Mouse (Mus musculus) embryonic facial prominence, embryonic 11.5 days (tissue): ENCODE measurements at regions not wholly inside any gene's neighbourhood (a gene's known extent, or its start where the extent isn't known, plus 50 kb on each side); places are given as distances from the start of the nearest gene placed in this dataset.

Experiments used
- ATAC-seq: fragments of 200-750 bp; cut with Nextera tagmentation; replicated peaks from 2 replicates; pipeline ENCODE4 v1.8.0; 2017; ENCODE audit warnings: low read depth; ENCODE audit not compliant: insufficient number of reproducible peaks, low FRiP score, low TSS enrichment
- DNase-seq: peaks from one replicate; pipeline ENCODE4 v3.0.0-alpha.2; 2015; ENCODE audit warnings: low spot score
- H3K27ac ChIP-seq: fragments of 300-500 bp; sonication (generic); replicated peaks from 2 replicates; pipeline ENCODE4 v1.5.1; 2014; ENCODE audit warnings: mild to moderate bottlenecking, low read depth, low read length, control low read depth
- H3K27me3 ChIP-seq: fragments of 300-500 bp; sonication (generic); 2 replicates; pipeline ENCODE4 v1.6.1; 2014; ENCODE audit warnings: mild to moderate bottlenecking, low read length, moderate library complexity, mixed read lengths; ENCODE audit not compliant: control insufficient read depth, insufficient read depth
- H3K36me3 ChIP-seq: fragments of 300-500 bp; sonication (generic); replicated peaks from 2 replicates; pipeline ENCODE4 v1.6.1; 2014; ENCODE audit warnings: low read depth, mild to moderate bottlenecking, low read length, moderate library complexity, mixed read lengths; ENCODE audit not compliant: control insufficient read depth, insufficient read depth
- H3K4me1 ChIP-seq: fragments of 300-500 bp; sonication (generic); 2 replicates; pipeline ENCODE4 v1.6.1; 2014; ENCODE audit warnings: low read length, mixed read lengths; ENCODE audit not compliant: control insufficient read depth, insufficient read depth
- H3K4me2 ChIP-seq: fragments of 300-500 bp; sonication (generic); 2 replicates; pipeline ENCODE4 v1.6.1; 2014; ENCODE audit warnings: low read depth, mild to moderate bottlenecking, control low read depth, low read length, moderate library complexity
- H3K4me3 ChIP-seq: fragments of 300-500 bp; sonication (generic); 2 replicates; pipeline ENCODE4 v1.5.1; 2014; ENCODE audit warnings: low read depth, low read length, control low read depth
- H3K9ac ChIP-seq: fragments of 300-500 bp; sonication (generic); replicated peaks from 2 replicates; pipeline ENCODE4 v1.6.1; 2014; ENCODE audit warnings: mild to moderate bottlenecking, control low read depth, low read length
- H3K9me3 ChIP-seq: fragments of 300-500 bp; sonication (generic); replicated peaks from 2 replicates; pipeline ENCODE4 v1.6.1; 2016; ENCODE audit warnings: mild to moderate bottlenecking, low read length, inconsistent platforms, mixed read lengths; ENCODE audit not compliant: control insufficient read depth
- WGBS: fragments of 180-500 bp; shearing (Covaris S2); extraction: QIAGEN DNeasy Blood & Tissue Kit; methylation state at CpG from one replicate; pipeline ENCODE4 v1.1.7; 2014; 5-methylcytosine and 5-hydroxymethylcytosine counted together

GRCm38 (mm10) chr5:64438446-64439134 lies 282.5 kb downstream of the Tbc1d1 start:
- H3K4me3 ChIP-seq: no peak overlapping the region

GRCm38 (mm10) chr5:64447847-64448246 lies 291.7 kb downstream of the Tbc1d1 start:
- Histone ChIP-seq H3K4me3 (no peak overlapping the region), H3K27ac (no peak overlapping the region), H3K9me3 (no peaks in the 10 kb centered on the region), H3K4me1 (no peaks in the 10 kb centered on the region), H3K36me3 (no peaks in the 10 kb centered on the region), H3K9ac (no peak overlapping the region), H3K27me3 (no peaks in the 10 kb centered on the region), H3K4me2 (no peak overlapping the region)
- DNase-seq (no peak), ATAC-seq (no peak)
- WGBS: 57% methylated on average over 4 of the region's 4 CpGs

More at GRCm38 (mm10) chr5:64438446-64439134, 282.5 kb downstream of the Tbc1d1 start:
- no peak for ATAC-seq
- no peaks in the 10 kb centered on the region for H3K27me3 ChIP-seq
- no peaks in the 10 kb centered on the region for H3K9me3 ChIP-seq
- H3K4me1 ChIP-seq: no peaks in the 10 kb centered on the region
- WGBS: 83% methylated on average over 13 of the region's 13 CpGs
- no peak overlapping the region for H3K9ac ChIP-seq
- H3K36me3 ChIP-seq: no peaks in the 10 kb centered on the region
- H3K4me2 ChIP-seq: no peak overlapping the region
- DNase-seq: no peak
- H3K27ac ChIP-seq: no peak overlapping the region

- no peak overlapping the region for H3K27ac ChIP-seq
- ATAC-seq: no peak
These were observed 296.7 kb downstream of the Tbc1d1 start for GRCm38 (mm10) chr5:64452668-64453334.

GRCm38 (mm10) chr5:64459807-64460206 lies 303.7 kb downstream of the Tbc1d1 start:
- no peaks in the 10 kb centered on the region for H3K4me1 ChIP-seq
- no peak overlapping the region for H3K4me3 ChIP-seq
- no peak overlapping the region for H3K9ac ChIP-seq
- H3K27me3 ChIP-seq: no peaks in the 10 kb centered on the region
- H3K4me2 ChIP-seq: no peak overlapping the region
- ATAC-seq (no peak), DNase-seq (no peak)
- no peak overlapping the region for H3K27ac ChIP-seq
- WGBS: 71% methylated on average over 5 of the region's 5 CpGs
- no peaks in the 10 kb centered on the region for H3K9me3 ChIP-seq
- H3K36me3 ChIP-seq: no peaks in the 10 kb centered on the region

More at GRCm38 (mm10) chr5:64452668-64453334, 296.7 kb downstream of the Tbc1d1 start:
- Histone ChIP-seq H3K4me2 (no peak overlapping the region), H3K9ac (no peak overlapping the region), H3K4me1 (no peaks in the 10 kb centered on the region), H3K36me3 (no peaks in the 10 kb centered on the region), H3K9me3 (no peaks in the 10 kb centered on the region), H3K4me3 (no peak overlapping the region), H3K27me3 (no peaks in the 10 kb centered on the region)
- DNase-seq: no peak
- WGBS: 40% methylated on average over 1 of the region's 1 CpGs

- Histone ChIP-seq H3K36me3 (no peaks in the 10 kb centered on the region), H3K4me1 (no peaks in the 10 kb centered on the region), H3K27ac (no peak overlapping the region), H3K4me3 (no peak overlapping the region), H3K9ac (no peak overlapping the region), H3K4me2 (no peak overlapping the region), H3K9me3 (no peaks in the 10 kb centered on the region), H3K27me3 (no peaks in the 10 kb centered on the region)
- 71% methylated on average over 1 of the region's 1 CpGs for WGBS
- ATAC-seq (no peak), DNase-seq (no peak)
These were observed 304.8 kb downstream of the Tbc1d1 start for GRCm38 (mm10) chr5:64460891-64461290.

- H3K27me3 ChIP-seq: no peaks in the 10 kb centered on the region
- H3K9me3 ChIP-seq: no peaks in the 10 kb centered on the region
- ATAC-seq (no peak), DNase-seq (no peak)
- H3K4me2 ChIP-seq: no peak overlapping the region
- no peaks in the 10 kb centered on the region for H3K4me1 ChIP-seq
- H3K27ac ChIP-seq: no peak overlapping the region
- H3K4me3 ChIP-seq: no peak overlapping the region
- no peaks in the 10 kb centered on the region for H3K36me3 ChIP-seq
- H3K9ac ChIP-seq: no peak overlapping the region
- 91% methylated on average over 4 of the region's 4 CpGs for WGBS
These were observed 305.5 kb downstream of the Tbc1d1 start for GRCm38 (mm10) chr5:64461592-64461991.

- no peaks in the 10 kb centered on the region for H3K9me3 ChIP-seq
- no peaks in the 10 kb centered on the region for H3K4me1 ChIP-seq
- ATAC-seq (no peak), DNase-seq (no peak)
- no peaks in the 10 kb centered on the region for H3K36me3 ChIP-seq
- WGBS: 71% methylated on average over 3 of the region's 3 CpGs
- no peaks in the 10 kb centered on the region for H3K27me3 ChIP-seq
- no peak overlapping the region for H3K9ac ChIP-seq
- H3K4me3 ChIP-seq: no peak overlapping the region
- H3K4me2 ChIP-seq: no peak overlapping the region
- H3K27ac ChIP-seq: no peak overlapping the region
These were observed 306.3 kb downstream of the Tbc1d1 start for GRCm38 (mm10) chr5:64462411-64462810.

- Histone ChIP-seq H3K36me3 (no peaks in the 10 kb centered on the region), H3K4me2 (no peak overlapping the region), H3K27ac (no peak overlapping the region), H3K4me3 (no peak overlapping the region), H3K4me1 (no peaks in the 10 kb centered on the region), H3K27me3 (no peaks in the 10 kb centered on the region), H3K9ac (no peak overlapping the region), H3K9me3 (no peaks in the 10 kb centered on the region)
- no peak for ATAC-seq
- DNase-seq: no peak
- WGBS: 76% methylated on average over 5 of the region's 5 CpGs
These were observed 307.5 kb downstream of the Tbc1d1 start for GRCm38 (mm10) chr5:64463570-64463969.
